Mouse (Mus musculus): ENCODE measurements around the gene Ak5. TPM values are rescaled to one million over a fixed set of nuclear protein-coding genes. Genes with fewer than 3 reads are reported as not detected.

The Ak5 gene
- total RNA-seq, 4 experiments from 2014 or later: 0.34 to 0.92 TPM; not detected in 2

DNA sequence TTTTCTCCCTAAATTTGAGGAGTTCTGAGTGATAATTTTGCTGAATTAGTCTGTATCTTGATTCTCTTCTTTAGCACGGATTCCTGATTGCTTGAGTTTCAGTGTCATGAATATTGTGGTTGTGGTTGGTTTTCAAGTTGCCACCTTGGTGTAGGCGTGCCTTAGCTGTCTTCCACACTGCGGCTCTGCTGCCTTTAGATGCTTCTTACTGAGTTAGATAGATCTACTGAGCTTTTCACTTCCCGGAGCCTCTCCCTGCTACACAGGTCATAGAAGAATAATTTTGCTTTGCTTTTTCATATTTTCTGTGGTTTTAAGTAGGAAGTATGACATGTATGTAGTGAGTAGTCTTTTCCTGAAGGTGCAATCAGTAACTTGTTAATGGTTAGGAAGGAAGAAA lies 225.4 kb downstream of the Ak5 start:
- no peak for DNase-seq (ENCODE audit: low spot score in 2 of 2)

DNA sequence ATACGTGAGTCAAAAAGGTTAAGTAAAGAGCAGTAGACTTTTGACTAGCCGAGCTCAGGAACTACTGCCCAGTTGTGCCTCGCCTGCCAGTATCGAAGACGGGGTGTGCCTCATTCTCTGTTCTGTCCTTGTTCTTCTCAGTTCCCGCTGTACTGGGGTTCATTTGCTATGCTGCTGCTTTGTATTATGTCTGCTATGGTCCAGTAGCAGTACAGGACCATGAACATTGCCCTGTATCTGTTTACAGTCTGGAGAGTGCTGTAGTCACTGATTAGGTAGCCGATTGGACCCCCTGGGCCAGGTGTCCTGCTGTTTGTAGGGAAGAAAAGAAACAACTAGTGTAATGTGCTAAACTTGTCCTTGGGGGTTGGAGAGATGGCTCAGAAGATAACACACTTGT lies 230.1 kb downstream of the Ak5 start:
- DNase-seq (ENCODE audit: low spot score in 2 of 2): no peak

DNA sequence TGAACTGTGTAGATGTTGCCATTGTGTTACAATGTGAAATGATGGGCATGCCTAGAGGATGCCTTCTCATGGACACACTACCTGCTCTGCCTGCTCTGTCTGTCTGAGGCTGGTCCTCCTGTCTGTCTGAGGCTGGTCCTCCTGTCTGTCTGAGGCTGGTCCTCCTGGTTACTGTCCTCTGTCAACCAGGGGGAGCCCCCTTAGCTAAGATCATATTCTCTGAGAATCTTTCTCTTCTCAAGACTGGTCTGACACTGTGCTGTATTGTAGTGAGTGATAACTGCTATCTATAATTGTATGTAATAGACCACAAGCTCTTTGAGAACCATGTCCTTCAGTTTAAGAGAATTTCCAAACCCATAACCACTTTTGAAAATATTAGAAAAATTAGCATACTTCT lies 232.6 kb downstream of the Ak5 start:
- DNase-seq (ENCODE audit: low spot score in 2 of 2): no peak

DNA sequence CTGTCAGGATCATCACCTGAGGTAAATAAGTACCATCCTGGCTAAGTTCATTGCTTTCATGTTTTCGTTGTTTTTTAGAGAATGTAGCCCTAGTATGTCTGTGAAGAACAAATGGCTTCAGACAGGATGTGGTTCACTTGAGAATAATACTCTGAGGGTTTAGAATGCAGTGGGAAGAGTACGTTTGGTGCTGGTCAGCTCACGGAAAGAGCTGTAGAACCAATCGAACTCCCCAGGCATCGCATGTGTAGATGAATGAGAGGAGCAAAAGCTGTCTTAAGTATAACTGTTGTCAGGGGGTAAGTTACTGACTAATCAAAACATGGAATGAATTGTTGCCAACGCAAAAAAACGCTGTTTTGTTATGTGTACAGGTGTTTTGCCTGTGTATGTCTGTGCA lies 235.5 kb downstream of the Ak5 start:
- no peak for DNase-seq (ENCODE audit: low spot score in 2 of 2)

DNA sequence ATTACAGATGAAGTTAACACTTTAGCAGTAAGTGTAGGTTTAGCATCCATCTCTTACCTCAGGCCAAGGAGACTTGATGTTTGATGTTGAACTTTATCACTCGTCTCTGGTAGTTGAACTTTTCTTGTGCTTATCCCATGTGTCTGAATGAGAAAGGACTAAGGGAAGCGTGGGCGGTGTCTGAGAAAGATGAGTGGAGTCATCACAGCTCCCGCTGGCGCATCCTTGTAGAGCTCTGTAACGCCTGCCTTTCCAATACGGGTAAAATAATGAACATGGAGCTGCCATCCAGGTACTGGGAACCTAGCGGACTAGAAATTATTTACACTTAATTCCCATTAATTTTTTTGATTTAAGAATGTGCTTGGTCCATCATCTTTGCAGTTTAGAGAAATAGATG lies 239.2 kb downstream of the Ak5 start:
- no peak for DNase-seq (ENCODE audit: low spot score in 2 of 2)

Other genes with a start within 250 kb of the Ak5 start
- gene Pigk, start 45.7 kb upstream of the Ak5 start, total RNA-seq (2022): 10 to 100 TPM; 16.3 to 18.2 (median 17.7) TPM

Data from gastrocnemius, adult 8-10 months (tissue).